In the genomic region with DNA sequence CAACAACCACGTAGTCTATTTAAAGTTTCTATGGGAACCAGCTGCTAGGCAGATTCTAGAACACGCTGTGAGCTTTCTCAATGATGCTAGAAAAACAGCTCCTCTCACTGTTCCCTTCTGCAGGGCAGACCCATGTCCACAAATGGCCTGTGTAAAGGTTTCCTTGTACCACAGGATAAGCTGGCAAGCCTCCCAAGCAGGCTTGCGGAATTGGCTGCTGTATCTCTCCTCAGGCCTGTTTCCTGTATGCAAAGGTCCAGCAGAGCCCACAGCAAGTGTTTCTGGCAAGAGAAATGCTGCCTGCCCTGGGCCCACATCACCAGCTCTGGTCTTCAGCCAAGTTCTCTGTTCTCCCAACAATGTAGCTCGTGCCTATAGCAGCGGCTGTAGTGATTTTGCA, we compare ENCODE assay signal across 7 mouse cellular contexts.
DNase-seq lines count a peak whose midpoint lies in the region; ATAC-seq lines count a peak whose summit lies in the region.

No protein-coding gene starts in this region.

- WGBS in hindbrain, embryonic 15.5 days, result 44% methylated on average over 5 of the region's 5 CpGs
- WGBS in midbrain, embryonic 16.5 days, result 46% methylated on average over 5 of the region's 5 CpGs

- no peaks in the 10 kb centered on the region for H3K36me3 ChIP-seq in hindbrain, embryonic 15.5 days
- 0 out of 2 replicates have a peak, but pooled peaks cover 3% of the 10 kb centered on the region for H3K36me3 ChIP-seq in midbrain, embryonic 16.5 days (ENCODE audit: control insufficient read depth, insufficient read depth, low read length)

- peak; percentile 80 for ATAC-seq in hindbrain, embryonic 15.5 days (ENCODE audit: low FRiP score, low read depth)
- peak; percentile 72 for ATAC-seq in midbrain, embryonic 16.5 days

- no peak overlapping the region for H3K4me2 ChIP-seq in hindbrain, embryonic 15.5 days
- H3K4me2 ChIP-seq in midbrain, embryonic 16.5 days (ENCODE audit: low read length), result no peak overlapping the region

- H3K27me3 ChIP-seq in hindbrain, embryonic 15.5 days, result no peaks in the 10 kb centered on the region
- H3K27me3 ChIP-seq in midbrain, embryonic 16.5 days (ENCODE audit: control insufficient read depth, insufficient read depth, low read depth, low read length), result no peaks in the 10 kb centered on the region

- H3K4me3 ChIP-seq in hindbrain, embryonic 15.5 days, result no peak overlapping the region
- H3K4me3 ChIP-seq in midbrain, embryonic 16.5 days (ENCODE audit: low read depth, low read length), result no peak overlapping the region

- DNase-seq in Muller cell, postnatal 12 days (ENCODE audit: inconsistent ontology term), result peak; percentile 81
- DNase-seq in brain, embryonic 18.5 days (ENCODE audit: low read depth, low spot score), result peak; percentile 68
- DNase-seq in frontal cortex, postnatal 10 days (ENCODE audit: low spot score in 2 of 2), result peak; percentile 59 to 69
- DNase-seq in left cerebral cortex, adult 8-10 months (ENCODE audit: low spot score in 2 of 2), result peak; percentile 25 to 39
- no peak for DNase-seq in c-Kit-positive CD71-positive TER-119-positive erythroid progenitor cells, embryonic 14.5 days (ENCODE audit: low spot score)

- H3K9me3 ChIP-seq in hindbrain, embryonic 15.5 days, result no peaks in the 10 kb centered on the region
- H3K9me3 ChIP-seq in midbrain, embryonic 16.5 days (replicated peaks; ENCODE audit: control insufficient read depth, low read length, poor library complexity, severe bottlenecking), result no peaks in the 10 kb centered on the region

- peak overlapping the region; percentile 28 for H3K27ac ChIP-seq in hindbrain, embryonic 15.5 days (replicated peaks)
- H3K27ac ChIP-seq in midbrain, embryonic 16.5 days (ENCODE audit: low read length), result peak overlapping the region; percentile 48

- no peak overlapping the region for H3K9ac ChIP-seq in hindbrain, embryonic 15.5 days
- 0 out of 2 replicates have a peak overlapping the region, but pooled peaks have one; percentile 41 for H3K9ac ChIP-seq in midbrain, embryonic 16.5 days (ENCODE audit: low read depth, low read length)

- H3K4me1 ChIP-seq in hindbrain, embryonic 15.5 days (replicated peaks), result peaks cover 28% of the 10 kb centered on the region
- H3K4me1 ChIP-seq in midbrain, embryonic 16.5 days (ENCODE audit: control insufficient read depth, insufficient read depth, low read length), result peaks cover 22% of the 10 kb centered on the region
